Mouse (Mus musculus) lung, adult 18-20 months (tissue): Measurements from ENCODE around the gene Cdhr3.
A peak's percentile ranks its signal among the peaks of the same experiment; 100 is the strongest.
"Not testable (repeated sequence)": the region's sequence is repeated elsewhere in the genome, so short reads cannot be mapped to it uniquely, and the experiment has no call there.

Source experiments
- DNase-seq, 2 experiments: peaks; one replicate each; pipeline ENCODE4 v3.0.0; 2022; ENCODE audit warnings: mixed read lengths in 2 of 2

The Cdhr3 gene

GRCm38 (mm10) chr12:33000402-33000801 lies 92.3 kb downstream of the Cdhr3 start:
- no peak for DNase-seq

- DNase-seq: not testable (repeated sequence)
Measured at GRCm38 (mm10) chr12:32999778-33000177, 92.9 kb downstream of the Cdhr3 start.

- DNase-seq: no peak
Measured at GRCm38 (mm10) chr12:32998766-32999165, 93.9 kb downstream of the Cdhr3 start.

GRCm38 (mm10) chr12:32995081-32995834 lies 97.4 kb downstream of the Cdhr3 start:
- DNase-seq: peak; percentile 78 to 80

- DNase-seq: no peak
Measured at GRCm38 (mm10) chr12:32994081-32994480, 98.6 kb downstream of the Cdhr3 start.

- DNase-seq: peak; percentile 36 to 45
Measured at GRCm38 (mm10) chr12:32989731-32990130, 102.9 kb downstream of the Cdhr3 start.

GRCm38 (mm10) chr12:32986284-32986683 lies 106.4 kb downstream of the Cdhr3 start:
- DNase-seq: no peak
